Mouse (Mus musculus) lung, embryonic 14.5 days (tissue): ENCODE measurements around the gene Slit3. TPM values are rescaled to one million over a fixed set of nuclear protein-coding genes. Genes with fewer than 3 reads are reported as not detected.

Experiments used
- ATAC-seq: fragments of 200-750 bp; cut with Nextera tagmentation; 2 replicates; pipeline ENCODE4 v1.8.0; 2017; ENCODE audit warnings: mild to moderate bottlenecking, moderate TSS enrichment, moderate library complexity; ENCODE audit not compliant: insufficient read depth
- DNase-seq: peaks from one replicate; pipeline ENCODE4 v3.0.0-alpha.2; 2015
- H3K27ac ChIP-seq: fragments of 300-500 bp; sonication (generic); 2 replicates; pipeline ENCODE4 v1.5.1; 2014; ENCODE audit warnings: low read depth, mild to moderate bottlenecking, moderate library complexity
- H3K27me3 ChIP-seq: fragments of 300-500 bp; sonication (generic); 2 replicates; pipeline ENCODE4 v1.6.1; 2014; ENCODE audit warnings: low read length, control low read depth; ENCODE audit not compliant: insufficient read depth
- H3K36me3 ChIP-seq: fragments of 300-500 bp; sonication (generic); 2 replicates; pipeline ENCODE4 v1.6.1; 2014; ENCODE audit warnings: control low read depth; ENCODE audit not compliant: insufficient read depth
- H3K4me1 ChIP-seq: fragments of 300-500 bp; sonication (generic); 2 replicates; pipeline ENCODE4 v1.6.1; 2014; ENCODE audit warnings: antibody characterized with exemption, control low read depth; ENCODE audit not compliant: insufficient read depth
- H3K4me2 ChIP-seq: fragments of 300-500 bp; sonication (generic); 2 replicates; pipeline ENCODE4 v1.6.1; 2014; ENCODE audit warnings: mild to moderate bottlenecking
- H3K4me3 ChIP-seq: fragments of 300-500 bp; sonication (generic); 2 replicates; pipeline ENCODE4 v1.5.1; 2014; ENCODE audit warnings: low read depth, low read length
- H3K9ac ChIP-seq: fragments of 300-500 bp; sonication (generic); 2 replicates; pipeline ENCODE4 v1.6.1; 2014
- H3K9me3 ChIP-seq: fragments of 300-500 bp; sonication (generic); 2 replicates; pipeline ENCODE4 v1.6.1; 2016; ENCODE audit warnings: low read depth, low read length, control low read depth
- CTCF ChIP-seq: IDR thresholded peaks from 2 replicates; pipeline ENCODE4 v1.5.1; 2016; ENCODE audit warnings: antibody characterized with exemption, low read depth
- WGBS: fragments of 180-500 bp; shearing (Covaris S2); extraction: QIAGEN DNeasy Blood & Tissue Kit; methylation state at CpG from one replicate; pipeline ENCODE4 v1.1.7; 2014; 5-methylcytosine and 5-hydroxymethylcytosine counted together
- polyA plus RNA-seq: library from polyadenylated mRNA; unstranded; fragments of >200 nt; fragmentation: Nextera tagmentation; extraction: Ambion mirVana; gene quantifications from 2 replicates; pipeline ENCODE4 v1.2.1, GENCODE M21; 2014

The Slit3 gene
- polyA plus RNA-seq, 1 experiment from 2014 or later = 37.3 TPM

GRCm38 (mm10) chr11:35406045-35406444 is 285.0 kb downstream of the Slit3 start:
- no peaks in the 10 kb centered on the region for H3K27me3 ChIP-seq
- DNase-seq (no peak), ATAC-seq (no peak)
- H3K4me3 ChIP-seq = no peak overlapping the region
- no peaks in the 10 kb centered on the region for H3K36me3 ChIP-seq
- H3K9me3 ChIP-seq = no peaks in the 10 kb centered on the region
- 28% methylated on average over 3 of the region's 3 CpGs for whole genome bisulfite sequencing
- no peak overlapping the region for H3K4me2 ChIP-seq
- H3K9ac ChIP-seq = no peak overlapping the region
- TF ChIP-seq CTCF = no peak
- 0 out of 2 replicates have a peak overlapping the region, but pooled peaks have one; percentile 25 for H3K27ac ChIP-seq
- H3K4me1 ChIP-seq = peaks cover 15% of the 10 kb centered on the region

GRCm38 (mm10) chr11:35406522-35406921 is 285.5 kb downstream of the Slit3 start:
- WGBS = 47% methylated on average over 6 of the region's 6 CpGs
- Histone ChIP-seq H3K27me3 (no peaks in the 10 kb centered on the region), H3K9me3 (no peaks in the 10 kb centered on the region), H3K4me3 (no peak overlapping the region), H3K36me3 (no peaks in the 10 kb centered on the region), H3K27ac (peak overlapping the region; percentile 63; the same call in 1 of the 2 replicates), H3K9ac (no peak overlapping the region), H3K4me1 (peaks cover 15% of the 10 kb centered on the region), H3K4me2 (no peak overlapping the region)
- DNase-seq = peak; percentile 76
- no peak for TF ChIP-seq CTCF
- ATAC-seq = peak; percentile 26; the same call in 1 of the 2 replicates

- H3K27ac ChIP-seq = peak overlapping the region; percentile 63; the same call in 1 of the 2 replicates
- H3K4me3 ChIP-seq = no peak overlapping the region
- peaks cover 15% of the 10 kb centered on the region for H3K4me1 ChIP-seq
- DNase-seq (peak; percentile 89), ATAC-seq (peak; percentile 72)
- no peaks in the 10 kb centered on the region for H3K36me3 ChIP-seq
- no peak overlapping the region for H3K4me2 ChIP-seq
- TF ChIP-seq CTCF = peak; percentile 85
- H3K9me3 ChIP-seq = no peaks in the 10 kb centered on the region
- no peak overlapping the region for H3K9ac ChIP-seq
- 40% methylated on average over 12 of the region's 12 CpGs for WGBS
- no peaks in the 10 kb centered on the region for H3K27me3 ChIP-seq
Observed at GRCm38 (mm10) chr11:35407341-35408154, 286.5 kb downstream of the Slit3 start.

- Histone ChIP-seq H3K4me1 (peaks cover 15% of the 10 kb centered on the region), H3K9me3 (no peaks in the 10 kb centered on the region), H3K4me3 (no peak overlapping the region), H3K4me2 (no peak overlapping the region), H3K36me3 (no peaks in the 10 kb centered on the region), H3K27ac (no peak overlapping the region), H3K27me3 (no peaks in the 10 kb centered on the region), H3K9ac (no peak overlapping the region)
- 68% methylated on average over 3 of the region's 3 CpGs for WGBS
- no peak for DNase-seq
- no peak for ATAC-seq
- TF ChIP-seq CTCF = no peak
Observed at GRCm38 (mm10) chr11:35410431-35410830, 289.4 kb downstream of the Slit3 start.

GRCm38 (mm10) chr11:35415768-35416401 is 294.9 kb downstream of the Slit3 start:
- WGBS = 44% methylated on average over 9 of the region's 9 CpGs
- H3K4me2 ChIP-seq = no peak overlapping the region
- H3K4me1 ChIP-seq = peaks cover 31% of the 10 kb centered on the region
- no peak for TF ChIP-seq CTCF
- H3K9ac ChIP-seq = no peak overlapping the region
- H3K9me3 ChIP-seq = no peaks in the 10 kb centered on the region
- ATAC-seq (no peak), DNase-seq (no peak)
- peak overlapping the region; percentile 19; the same call in 1 of the 2 replicates for H3K27ac ChIP-seq
- no peaks in the 10 kb centered on the region for H3K36me3 ChIP-seq
- no peaks in the 10 kb centered on the region for H3K27me3 ChIP-seq
- no peak overlapping the region for H3K4me3 ChIP-seq

GRCm38 (mm10) chr11:35416402-35417093 is 295.5 kb downstream of the Slit3 start:
- no peaks in the 10 kb centered on the region for H3K9me3 ChIP-seq
- peak overlapping the region; percentile 19; the same call in 1 of the 2 replicates for H3K27ac ChIP-seq
- no peak overlapping the region for H3K4me2 ChIP-seq
- no peak for ATAC-seq
- no peaks in the 10 kb centered on the region for H3K36me3 ChIP-seq
- peaks cover 37% of the 10 kb centered on the region for H3K4me1 ChIP-seq
- 55% methylated on average over 14 of the region's 14 CpGs for WGBS
- H3K4me3 ChIP-seq = no peak overlapping the region
- no peak overlapping the region for H3K9ac ChIP-seq
- no peak for DNase-seq
- no peaks in the 10 kb centered on the region for H3K27me3 ChIP-seq
- TF ChIP-seq CTCF = no peak
